Mouse (Mus musculus): ENCODE measurements at regions not wholly inside any gene's neighbourhood (a gene's known extent, or its start where the extent isn't known, plus 50 kb on each side); places are given as distances from the start of the nearest gene placed in this dataset.
"Not testable (repeated sequence)": the region's sequence is repeated elsewhere in the genome, so short reads cannot be mapped to it uniquely, and the experiment has no call there.

- no peak for DNase-seq (ENCODE audit: low spot score)
Observed at GRCm38 (mm10) chr12:77589416-77589815, 351.5 kb downstream of the Fut8 start.

GRCm38 (mm10) chr12:77594092-77594491, 356.2 kb downstream of the Fut8 start:
- no peak for DNase-seq (ENCODE audit: low spot score)

- peak; percentile 21 for DNase-seq (ENCODE audit: low spot score)
Observed at GRCm38 (mm10) chr12:77594657-77595056, 356.7 kb downstream of the Fut8 start.

- no peak for DNase-seq (ENCODE audit: low spot score)
Observed at GRCm38 (mm10) chr12:77595821-77596220, 357.9 kb downstream of the Fut8 start.

- DNase-seq (ENCODE audit: low spot score): peak; percentile 34
Observed at GRCm38 (mm10) chr12:77596676-77597075, 358.8 kb downstream of the Fut8 start.

- peak; percentile 45 for DNase-seq (ENCODE audit: low spot score)
Observed at GRCm38 (mm10) chr12:77597627-77598333, 359.9 kb downstream of the Fut8 start.

GRCm38 (mm10) chr12:77598334-77598715, 360.4 kb downstream of the Fut8 start:
- peak; percentile 19 for DNase-seq (ENCODE audit: low spot score)

GRCm38 (mm10) chr12:77599391-77599790, 361.5 kb downstream of the Fut8 start:
- DNase-seq (ENCODE audit: low spot score): no peak

- no peak for DNase-seq (ENCODE audit: low spot score)
Observed at GRCm38 (mm10) chr12:77603832-77604501, 366.0 kb downstream of the Fut8 start.

GRCm38 (mm10) chr12:77617552-77617951, 379.6 kb downstream of the Fut8 start:
- DNase-seq (ENCODE audit: low spot score): no peak

- peak; percentile 21 for DNase-seq (ENCODE audit: low spot score)
Observed at GRCm38 (mm10) chr12:77622243-77622642, 384.3 kb downstream of the Fut8 start.

- not testable (repeated sequence) for DNase-seq (ENCODE audit: low spot score)
Observed at GRCm38 (mm10) chr12:77624323-77624722, 386.4 kb downstream of the Fut8 start.

- no peak for DNase-seq (ENCODE audit: low spot score)
Observed at GRCm38 (mm10) chr12:77628358-77628850, 390.5 kb downstream of the Fut8 start.

GRCm38 (mm10) chr12:77633981-77634650, 396.2 kb downstream of the Fut8 start:
- DNase-seq (ENCODE audit: low spot score): no peak

- DNase-seq (ENCODE audit: low spot score): peak; percentile 7
Observed at GRCm38 (mm10) chr12:77638266-77638665, 400.3 kb downstream of the Fut8 start.

- no peak for DNase-seq (ENCODE audit: low spot score)
Observed at GRCm38 (mm10) chr12:77642336-77642735, 404.4 kb downstream of the Fut8 start.

- no peak for DNase-seq (ENCODE audit: low spot score)
Observed at GRCm38 (mm10) chr12:77647841-77648240, 409.9 kb downstream of the Fut8 start.

GRCm38 (mm10) chr12:77654282-77654681, 416.4 kb downstream of the Fut8 start:
- no peak for DNase-seq (ENCODE audit: low spot score)

GRCm38 (mm10) chr12:77657060-77657459, 419.1 kb downstream of the Fut8 start:
- no peak for DNase-seq (ENCODE audit: low spot score)

- DNase-seq (ENCODE audit: low spot score): no peak
Observed at GRCm38 (mm10) chr12:77657878-77658277, 420.0 kb downstream of the Fut8 start.

- no peak for DNase-seq (ENCODE audit: low spot score)
Observed at GRCm38 (mm10) chr12:77663180-77663579, 425.3 kb downstream of the Fut8 start.

GRCm38 (mm10) chr12:77663665-77664374, 425.9 kb downstream of the Fut8 start:
- DNase-seq (ENCODE audit: low spot score): no peak

Data from heart, adult 8-10 months (tissue).